Mouse (Mus musculus): ENCODE results near the gene Tubd1.

The Tubd1 gene

GRCm38 (mm10) chr11:86568425-86568824 is 23.6 kb downstream of the Tubd1 start:
- DNase-seq, result peak; percentile 64

GRCm38 (mm10) chr11:86570261-86570746 is 25.5 kb downstream of the Tubd1 start:
- DNase-seq, result no peak

GRCm38 (mm10) chr11:86571047-86571855 is 26.5 kb downstream of the Tubd1 start:
- DNase-seq, result no peak

- no peak for DNase-seq
Observed at GRCm38 (mm10) chr11:86571871-86572270, 27.1 kb downstream of the Tubd1 start.

GRCm38 (mm10) chr11:86572623-86573022 is 27.8 kb downstream of the Tubd1 start:
- no peak for DNase-seq

GRCm38 (mm10) chr11:86573646-86574231 is 28.9 kb downstream of the Tubd1 start:
- DNase-seq, result peak; percentile 77

GRCm38 (mm10) chr11:86574408-86574807 is 29.6 kb downstream of the Tubd1 start:
- peak; percentile 48 for DNase-seq

GRCm38 (mm10) chr11:86575632-86576378 is 31.0 kb downstream of the Tubd1 start:
- no peak for DNase-seq

GRCm38 (mm10) chr11:86577231-86577630 is 32.4 kb downstream of the Tubd1 start:
- peak; percentile 58 for DNase-seq

- no peak for DNase-seq
Observed at GRCm38 (mm10) chr11:86578106-86578808, 33.5 kb downstream of the Tubd1 start.

GRCm38 (mm10) chr11:86578809-86579730 is 34.3 kb downstream of the Tubd1 start:
- peak; percentile 83 for DNase-seq

GRCm38 (mm10) chr11:86579731-86580318 is 35.0 kb downstream of the Tubd1 start:
- peak; percentile 83 for DNase-seq

- peak; percentile 91 for DNase-seq
Observed at GRCm38 (mm10) chr11:86580319-86581113, 35.7 kb downstream of the Tubd1 start.

- DNase-seq, result peak; percentile 90
Observed at GRCm38 (mm10) chr11:86581250-86581753, 36.5 kb downstream of the Tubd1 start.

- peak; percentile 17 for DNase-seq
Observed at GRCm38 (mm10) chr11:86581943-86582542, 37.3 kb downstream of the Tubd1 start.

GRCm38 (mm10) chr11:86582543-86583260 is 37.9 kb downstream of the Tubd1 start:
- DNase-seq, result no peak

GRCm38 (mm10) chr11:86583313-86583825 is 38.6 kb downstream of the Tubd1 start:
- DNase-seq, result no peak

GRCm38 (mm10) chr11:86583990-86584897 is 39.5 kb downstream of the Tubd1 start:
- no peak for DNase-seq

Measured in kidney, adult 9 months (tissue).